In genomic region chr10:84774573-84774972, GRCm38 (mm10) we compare ENCODE assay signal across 8 mouse cellular contexts. TPM values are rescaled to one million over a fixed set of nuclear protein-coding genes. Genes with fewer than 3 reads are reported as not detected.
DNase-seq lines count a peak whose midpoint lies in the region; ATAC-seq and TF ChIP-seq lines count a peak whose summit lies in the region.

No protein-coding gene starts in this region.

- DNase-seq in left cerebral cortex, postnatal 4 days, result peak; percentile 53
- no peak for DNase-seq in left cerebral cortex, adult 8-10 months (ENCODE audit: low spot score in 2 of 2)
- DNase-seq in lung, postnatal 4 days, result peak; percentile 81 to 91
- peak; percentile 21 for DNase-seq in thymus, postnatal 25 days
- no peak for DNase-seq in cerebellum, adult 18-20 months

- no peak for TF ChIP-seq CTCF in bone marrow, adult 2 months (IDR thresholded peaks at IDR 0.05; ENCODE audit: control insufficient read depth, insufficient read depth, low read length)

- peak; percentile 51; the same call in 1 of the 2 replicates for TF ChIP-seq POLR2A in bone marrow, adult 2 months (IDR thresholded peaks at IDR 0.05; ENCODE audit: borderline replicate concordance, control insufficient read depth, low read depth, low read length)

- peak; percentile 88 to 92 for ATAC-seq in hematopoietic stem cell, adult 5-6 weeks (replicated peaks in 1 of 2; ENCODE audit: insufficient read depth in 1 of 2, low FRiP score in 2 of 2, low TSS enrichment in 1 of 2, low read depth in 1 of 2, poor library complexity in 2 of 2, severe bottlenecking in 2 of 2)
- ATAC-seq in midbrain, embryonic 15.5 days (replicated peaks), result no peak

- no peaks in the 10 kb centered on the region for H3K27me3 ChIP-seq in midbrain, embryonic 15.5 days (replicated peaks)

- under 1% methylated on average over 12 of the region's 12 CpGs for WGBS in bone marrow, adult 2 months
- 86% methylated on average over 12 of the region's 12 CpGs for WGBS in midbrain, embryonic 15.5 days

- H3K4me2 ChIP-seq in midbrain, embryonic 15.5 days, result no peak overlapping the region

- H3K9me3 ChIP-seq in midbrain, embryonic 15.5 days, result no peaks in the 10 kb centered on the region

- H3K36me3 ChIP-seq in midbrain, embryonic 15.5 days (replicated peaks), result no peaks in the 10 kb centered on the region

- peak overlapping the region; percentile 13; the same call in 1 of the 2 replicates for H3K27ac ChIP-seq in bone marrow, adult 2 months (ENCODE audit: control insufficient read depth, insufficient read depth, low read depth, low read length, poor library complexity)
- H3K27ac ChIP-seq in midbrain, embryonic 15.5 days, result no peak overlapping the region

- H3K4me3 ChIP-seq in bone marrow, adult 2 months (replicated peaks; ENCODE audit: control insufficient read depth, low read depth, low read length), result no peak overlapping the region
- H3K4me3 ChIP-seq in midbrain, embryonic 15.5 days, result no peak overlapping the region

- intact Hi-C loops in left cerebral cortex, postnatal 4 days (cut with DNase I), result no loop called here

- no peak overlapping the region for H3K9ac ChIP-seq in midbrain, embryonic 15.5 days

- H3K4me1 ChIP-seq in bone marrow, adult 2 months (ENCODE audit: control insufficient read depth, insufficient read depth, low read length), result peaks cover 17% of the 10 kb centered on the region
- H3K4me1 ChIP-seq in midbrain, embryonic 15.5 days, result 0 out of 2 replicates have a peak, but pooled peaks cover 3% of the 10 kb centered on the region

RNA-seq across cellular contexts. Expression of gene Rfx4, which starts 18.7 kb away (rescaled TPM):
- 10 to 100 TPM in 1 of 2 experiments, 1 to 10 TPM in 1; 9.4 to 10.1 TPM for total RNA-seq in left cerebral cortex, postnatal 4 days (2021)
- 10 to 100 TPM; 10.6 to 13.1 (median 12.3) TPM for total RNA-seq in left cerebral cortex, adult 8-10 months (2022)
- not detected in 2 replicates for polyA plus RNA-seq in bone marrow, adult 2 months (2011; ENCODE audit: insufficient read depth, insufficient read length, low replicate concordance, missing spikeins)
- not detected in 2 replicates for total RNA-seq in hematopoietic stem cell, adult 5-6 weeks (2017)
- polyA plus RNA-seq in midbrain, embryonic 15.5 days (2015; fragmentation: Nextera tagmentation; extraction: Ambion mirVana), result 16.1 and 17.2 TPM in 2 replicates

Comparison
In these comparisons a context has a peak if more than half of its experiments do, and no peak if none do; other contexts are left out.
1. DNase-seq: peak in left cerebral cortex, postnatal 4 days (single experiment), lung, postnatal 4 days (2 of 2) and thymus, postnatal 25 days (single experiment); none in left cerebral cortex, adult 8-10 months (0 of 2) and cerebellum, adult 18-20 months (0 of 2).
2. RNA of gene Rfx4, which starts 18.7 kb away (total RNA-seq): 10.6 to 13.1 TPM in left cerebral cortex, adult 8-10 months and 9.4 to 10.1 TPM in left cerebral cortex, postnatal 4 days; not detected in hematopoietic stem cell, adult 5-6 weeks; every median in the first group is over 10 times any median in the second.